Mouse (Mus musculus): ENCODE measurements around the gene Nupl1.

DNA sequence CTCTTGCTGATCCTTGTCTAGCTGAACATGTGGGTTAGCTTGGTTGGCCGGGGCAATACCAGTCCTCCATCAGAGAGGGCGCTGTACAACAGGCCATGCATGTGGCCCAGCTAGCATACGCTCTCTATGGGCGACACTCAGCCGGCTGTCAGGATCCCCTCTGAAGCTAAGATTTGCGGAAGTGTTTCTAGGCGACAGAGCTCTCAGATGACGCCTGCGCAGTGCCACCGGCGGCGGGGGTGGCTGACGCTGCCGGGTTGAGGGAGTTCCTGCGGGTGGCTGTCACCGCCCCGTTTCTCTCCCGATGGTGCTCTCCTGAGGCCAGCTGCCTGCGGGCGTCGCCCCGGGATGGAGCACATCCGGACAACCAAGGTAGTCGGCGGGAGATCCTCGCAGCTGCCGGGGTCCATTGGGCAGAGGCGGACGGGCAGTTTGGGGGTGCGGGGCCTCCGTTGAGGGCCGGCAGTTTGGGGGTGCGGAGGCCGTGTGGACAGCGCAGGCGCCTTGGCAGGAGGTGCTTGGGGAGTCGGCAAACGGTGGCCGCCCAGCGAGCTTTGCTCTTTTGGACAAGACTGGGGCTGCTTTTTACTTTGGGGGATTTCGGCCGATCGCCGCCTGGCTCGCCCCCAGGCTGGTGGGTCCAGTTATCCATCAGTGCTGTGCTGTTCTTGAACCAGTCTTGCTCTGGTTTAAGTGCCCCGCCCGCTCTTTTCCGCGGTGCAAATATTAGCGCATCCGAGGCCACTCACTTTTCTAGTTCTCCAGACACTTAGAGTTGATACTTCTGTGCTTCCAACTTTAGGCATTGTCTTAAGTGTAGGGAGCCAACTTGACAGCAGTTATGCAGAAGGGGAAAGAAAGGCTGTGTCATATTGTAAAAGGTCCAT, 14.0 kb upstream of the Nupl1 start, which contains the start of gene Mtmr6:
- TF ChIP-seq EP300 (optimal IDR thresholded peaks at IDR 0.05) (no peak), CTCF (IDR thresholded peaks at IDR 0.05; ENCODE audit: low read depth) (peak; percentile 97)

All from stomach, postnatal 0 days (tissue).